Mouse (Mus musculus) midbrain, embryonic 14.5 days (tissue): Measurements from ENCODE around the gene Pla2g16. TPM values are rescaled to one million over a fixed set of nuclear protein-coding genes. Genes with fewer than 3 reads are reported as not detected.
A peak's percentile ranks its signal among the peaks of the same experiment; 100 is the strongest.

Experiments
- ATAC-seq: fragments of 200-750 bp; cut with Nextera tagmentation; 2 replicates; pipeline ENCODE4 v1.8.0; 2017; ENCODE audit warnings: moderate number of reproducible peaks, moderate library complexity; ENCODE audit not compliant: low FRiP score, low TSS enrichment
- DNase-seq: peaks from one replicate; pipeline ENCODE4 v3.0.0-alpha.2; 2015
- H3K27ac ChIP-seq: fragments of 300-500 bp; sonication (generic); replicated peaks from 2 replicates; pipeline ENCODE4 v1.5.1; 2014; ENCODE audit warnings: mild to moderate bottlenecking, low read depth, low read length, moderate library complexity
- H3K27me3 ChIP-seq: fragments of 300-500 bp; sonication (generic); 2 replicates; pipeline ENCODE4 v1.6.1; 2014; ENCODE audit warnings: low read length, control low read depth, mixed read lengths; ENCODE audit not compliant: control insufficient read depth, insufficient read depth
- H3K36me3 ChIP-seq: fragments of 300-500 bp; sonication (generic); 2 replicates; pipeline ENCODE4 v1.6.1; 2014; ENCODE audit warnings: low read length, control low read depth; ENCODE audit not compliant: control insufficient read depth, insufficient read depth
- H3K4me1 ChIP-seq: fragments of 300-500 bp; sonication (generic); 2 replicates; pipeline ENCODE4 v1.6.1; 2014; ENCODE audit warnings: mild to moderate bottlenecking, antibody characterized with exemption, low read length, control low read depth; ENCODE audit not compliant: control insufficient read depth, insufficient read depth
- H3K4me2 ChIP-seq: fragments of 300-500 bp; sonication (generic); 2 replicates; pipeline ENCODE4 v1.6.1; 2014; ENCODE audit warnings: mild to moderate bottlenecking, low read length, moderate library complexity
- H3K4me3 ChIP-seq: fragments of 300-500 bp; sonication (generic); replicated peaks from 2 replicates; pipeline ENCODE4 v1.5.1; 2014; ENCODE audit warnings: low read depth, low read length
- H3K9ac ChIP-seq: fragments of 300-500 bp; sonication (generic); replicated peaks from 2 replicates; pipeline ENCODE4 v1.6.1; 2014; ENCODE audit warnings: mild to moderate bottlenecking, low read length, moderate library complexity
- H3K9me3 ChIP-seq: fragments of 300-500 bp; sonication (generic); 2 replicates; pipeline ENCODE4 v1.6.1; 2016; ENCODE audit warnings: low read length, control low read depth, mixed read lengths; ENCODE audit not compliant: control insufficient read depth
- WGBS: fragments of 180-500 bp; shearing (Covaris S2); extraction: QIAGEN DNeasy Blood & Tissue Kit; methylation state at CpG from one replicate; pipeline ENCODE4 v1.1.7; 2014; 5-methylcytosine and 5-hydroxymethylcytosine counted together
- polyA plus RNA-seq: library from polyadenylated mRNA; unstranded; fragments of >200 nt; fragmentation: Nextera tagmentation; extraction: Ambion mirVana; gene quantifications from 2 replicates; pipeline ENCODE4 v1.2.1, GENCODE M21; 2014

The Pla2g16 gene
- polyA plus RNA-seq, result 1.2 and 2.5 TPM in 2 replicates

- Histone ChIP-seq H3K27me3 (no peaks in the 10 kb centered on the region), H3K4me1 (0 out of 2 replicates have a peak, but pooled peaks cover 8% of the 10 kb centered on the region), H3K4me3 (peak within 1 kb of the TSS; percentile 29), H3K9me3 (no peaks in the 10 kb centered on the region), H3K36me3 (no peaks in the 10 kb centered on the region), H3K9ac (peak within 1 kb of the TSS; percentile 30; the same call in 1 of the 2 replicates), H3K4me2 (peak within 1 kb of the TSS; percentile 58), H3K27ac (no peak within 1 kb of the TSS)
- ATAC-seq (no peak), DNase-seq (peak; percentile 58)
- under 1% methylated on average over 27 of the region's 27 CpGs for WGBS
Observed at GRCm38 (mm10) chr19:7557328-7557822, at the start of gene Pla2g16. Gene Pla2g16 (plus strand): TSS chr19:7557459.

GRCm38 (mm10) chr19:7508026-7508425, 49.2 kb upstream of the Pla2g16 start:
- DNase-seq, result peak; percentile 5
- no peak for ATAC-seq
- WGBS, result 80% methylated on average over 4 of the region's 4 CpGs
- no peak overlapping the region for H3K27ac ChIP-seq
- H3K4me3 ChIP-seq, result no peak overlapping the region
- no peaks in the 10 kb centered on the region for H3K9me3 ChIP-seq
- no peak overlapping the region for H3K4me2 ChIP-seq
- H3K4me1 ChIP-seq, result no peaks in the 10 kb centered on the region
- H3K27me3 ChIP-seq, result no peaks in the 10 kb centered on the region
- no peak overlapping the region for H3K9ac ChIP-seq
- peaks cover 23% of the 10 kb centered on the region for H3K36me3 ChIP-seq

- Histone ChIP-seq H3K4me3 (no peak overlapping the region), H3K9me3 (no peaks in the 10 kb centered on the region), H3K27ac (no peak overlapping the region), H3K9ac (no peak overlapping the region), H3K36me3 (peaks cover 34% of the 10 kb centered on the region), H3K27me3 (no peaks in the 10 kb centered on the region), H3K4me2 (no peak overlapping the region), H3K4me1 (no peaks in the 10 kb centered on the region)
- 95% methylated on average over 1 of the region's 1 CpGs for WGBS
- no peak for ATAC-seq
- DNase-seq, result no peak
Observed at GRCm38 (mm10) chr19:7516437-7516836, 40.8 kb upstream of the Pla2g16 start.

GRCm38 (mm10) chr19:7521619-7522018, 35.6 kb upstream of the Pla2g16 start:
- WGBS, result 91% methylated on average over 3 of the region's 3 CpGs
- Histone ChIP-seq H3K9me3 (peaks cover 2% of the 10 kb centered on the region; the same call in 1 of the 2 replicates), H3K4me3 (no peak overlapping the region), H3K4me2 (no peak overlapping the region), H3K27me3 (no peaks in the 10 kb centered on the region), H3K9ac (no peak overlapping the region), H3K27ac (no peak overlapping the region), H3K4me1 (no peaks in the 10 kb centered on the region), H3K36me3 (peaks cover 65% of the 10 kb centered on the region)
- no peak for ATAC-seq
- no peak for DNase-seq

DNA sequence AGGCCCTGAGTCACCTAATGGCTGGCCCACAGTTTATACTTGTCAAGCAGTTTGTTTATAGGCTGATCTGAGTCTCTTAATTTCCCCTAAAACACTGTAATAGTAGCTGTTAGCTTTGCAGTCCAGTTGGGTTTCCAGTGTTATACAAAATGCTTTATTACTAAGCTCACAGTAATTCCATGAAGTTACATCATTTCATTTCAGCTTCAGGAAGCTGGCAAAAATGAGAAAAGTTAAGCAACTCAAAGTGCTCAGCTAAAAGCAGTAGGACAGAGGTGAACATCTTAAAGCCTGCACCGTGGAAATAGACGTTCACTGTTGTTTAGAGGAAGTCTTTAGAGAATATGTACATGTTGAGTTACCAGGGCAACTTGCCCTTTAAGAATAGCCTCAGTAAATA, 34.4 kb upstream of the Pla2g16 start:
- H3K36me3 ChIP-seq, result peaks cover 58% of the 10 kb centered on the region
- no peak overlapping the region for H3K27ac ChIP-seq
- H3K4me2 ChIP-seq, result no peak overlapping the region
- H3K27me3 ChIP-seq, result no peaks in the 10 kb centered on the region
- DNase-seq, result no peak
- no peak overlapping the region for H3K4me3 ChIP-seq
- 98% methylated on average over 2 of the region's 2 CpGs for WGBS
- H3K9me3 ChIP-seq, result peaks cover 2% of the 10 kb centered on the region; the same call in 1 of the 2 replicates
- no peaks in the 10 kb centered on the region for H3K4me1 ChIP-seq
- no peak overlapping the region for H3K9ac ChIP-seq
- no peak for ATAC-seq

- ATAC-seq (no peak), DNase-seq (peak; percentile 9)
- Histone ChIP-seq H3K9ac (no peak overlapping the region), H3K4me2 (no peak overlapping the region), H3K4me3 (no peak overlapping the region), H3K27me3 (no peaks in the 10 kb centered on the region), H3K9me3 (peaks cover 2% of the 10 kb centered on the region; the same call in 1 of the 2 replicates), H3K4me1 (no peaks in the 10 kb centered on the region), H3K36me3 (peaks cover 60% of the 10 kb centered on the region), H3K27ac (no peak overlapping the region)
- WGBS, result 98% methylated on average over 1 of the region's 1 CpGs
Observed at GRCm38 (mm10) chr19:7523292-7523691, 34.0 kb upstream of the Pla2g16 start.

- Histone ChIP-seq H3K4me3 (no peak overlapping the region), H3K4me2 (no peak overlapping the region), H3K4me1 (no peaks in the 10 kb centered on the region), H3K27me3 (no peaks in the 10 kb centered on the region), H3K9ac (no peak overlapping the region), H3K27ac (no peak overlapping the region), H3K9me3 (peaks cover 2% of the 10 kb centered on the region; the same call in 1 of the 2 replicates), H3K36me3 (peaks cover 56% of the 10 kb centered on the region)
- DNase-seq, result no peak
- no peak for ATAC-seq
Observed at GRCm38 (mm10) chr19:7523781-7524180, 33.5 kb upstream of the Pla2g16 start.

DNA sequence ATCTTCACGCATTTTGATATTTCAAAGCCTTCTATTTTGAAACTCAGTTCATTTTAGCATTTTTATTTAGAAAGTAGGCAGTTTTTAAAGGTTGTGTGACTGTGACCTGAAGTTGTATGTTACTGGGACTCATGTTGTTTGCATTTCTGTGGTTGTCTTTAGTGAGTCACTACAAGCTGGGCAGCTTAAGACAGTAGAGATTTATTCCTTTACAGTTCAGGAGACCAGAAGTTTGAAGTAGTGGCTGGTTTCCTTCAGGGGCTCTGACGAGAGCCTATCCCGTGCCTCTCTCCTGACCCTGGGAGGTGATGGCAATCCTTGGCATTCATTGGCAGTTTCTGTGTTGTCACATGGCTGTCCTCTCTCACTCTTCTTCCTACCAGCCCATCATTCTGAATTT, 32.4 kb upstream of the Pla2g16 start:
- DNase-seq, result no peak

GRCm38 (mm10) chr19:7528639-7529428, 28.4 kb upstream of the Pla2g16 start:
- no peaks in the 10 kb centered on the region for H3K9me3 ChIP-seq
- H3K4me1 ChIP-seq, result no peaks in the 10 kb centered on the region
- no peaks in the 10 kb centered on the region for H3K27me3 ChIP-seq
- no peak overlapping the region for H3K4me3 ChIP-seq
- peaks cover 47% of the 10 kb centered on the region for H3K36me3 ChIP-seq
- ATAC-seq (peak; percentile 58; the same call in 1 of the 2 replicates), DNase-seq (peak; percentile 88)
- H3K9ac ChIP-seq, result no peak overlapping the region
- no peak overlapping the region for H3K27ac ChIP-seq
- 55% methylated on average over 7 of the region's 7 CpGs for WGBS
- H3K4me2 ChIP-seq, result no peak overlapping the region

More for the DNA sequence above, 32.4 kb upstream of the Pla2g16 start:
- H3K4me3 ChIP-seq, result no peak overlapping the region
- ATAC-seq, result no peak
- H3K4me2 ChIP-seq, result no peak overlapping the region
- WGBS, result 86% methylated on average over 3 of the region's 3 CpGs
- peaks cover 51% of the 10 kb centered on the region for H3K36me3 ChIP-seq
- H3K27me3 ChIP-seq, result no peaks in the 10 kb centered on the region
- peaks cover 2% of the 10 kb centered on the region; the same call in 1 of the 2 replicates for H3K9me3 ChIP-seq
- no peak overlapping the region for H3K27ac ChIP-seq
- no peaks in the 10 kb centered on the region for H3K4me1 ChIP-seq
- no peak overlapping the region for H3K9ac ChIP-seq
